Mouse (Mus musculus) hindbrain, embryonic 10.5 days (tissue): Measurements from ENCODE around the gene Tgm2. TPM values are rescaled to one million over a fixed set of nuclear protein-coding genes. Genes with fewer than 3 reads are reported as not detected.
A peak's percentile ranks its signal among the peaks of the same experiment; 100 is the strongest.

Experiments used
- DNase-seq: peaks from one replicate; pipeline ENCODE4 v3.0.0-alpha.2; 2017; ENCODE audit warnings: low spot score
- H3K27ac ChIP-seq: fragments of 300-500 bp; sonication (generic); 2 replicates; pipeline ENCODE4 v1.5.1; 2016; ENCODE audit warnings: mild to moderate bottlenecking, moderate library complexity
- H3K27me3 ChIP-seq: fragments of 300-500 bp; sonication (generic); 2 replicates; pipeline ENCODE4 v1.6.1; 2016; ENCODE audit warnings: mild to moderate bottlenecking; ENCODE audit not compliant: poor library complexity, insufficient read depth, severe bottlenecking
- H3K36me3 ChIP-seq: fragments of 300-500 bp; sonication (generic); 2 replicates; pipeline ENCODE4 v1.6.1; 2016; ENCODE audit warnings: mild to moderate bottlenecking, moderate library complexity
- H3K4me1 ChIP-seq: fragments of 300-500 bp; sonication (generic); replicated peaks from 2 replicates; pipeline ENCODE4 v1.6.1; 2016; ENCODE audit warnings: mild to moderate bottlenecking
- H3K4me3 ChIP-seq: fragments of 300-500 bp; sonication (generic); 2 replicates; pipeline ENCODE4 v1.5.1; 2016; ENCODE audit warnings: mild to moderate bottlenecking, moderate library complexity
- H3K9me3 ChIP-seq: fragments of 300-500 bp; sonication (generic); 2 replicates; pipeline ENCODE4 v1.6.1; 2016; ENCODE audit warnings: mild to moderate bottlenecking, moderate library complexity
- WGBS: fragments of 180-500 bp; shearing (Covaris S2); methylation state at CpG from one replicate; pipeline ENCODE4 v1.1.7; 2016; 5-methylcytosine and 5-hydroxymethylcytosine counted together
- polyA plus RNA-seq: library from polyadenylated mRNA; unstranded; fragments of >200 nt; fragmentation: Nextera tagmentation; extraction: Ambion mirVana; gene quantifications from 2 replicates; pipeline ENCODE4 v1.2.1, GENCODE M21; 2016

The Tgm2 gene
- polyA plus RNA-seq, 1 experiment from 2014 or later = 7.5 TPM

GRCm38 (mm10) chr2:158133050-158133449, 13.2 kb downstream of the Tgm2 start:
- H3K4me3 ChIP-seq = no peak overlapping the region
- no peak for DNase-seq
- 0 out of 2 replicates have a peak, but pooled peaks cover 3% of the 10 kb centered on the region for H3K27me3 ChIP-seq
- WGBS = 76% methylated on average over 6 of the region's 6 CpGs
- H3K4me1 ChIP-seq = peaks cover 51% of the 10 kb centered on the region
- peak overlapping the region; percentile 6; the same call in 1 of the 2 replicates for H3K27ac ChIP-seq
- H3K36me3 ChIP-seq = no peaks in the 10 kb centered on the region
- H3K9me3 ChIP-seq = no peaks in the 10 kb centered on the region

GRCm38 (mm10) chr2:158132320-158132719, 13.9 kb downstream of the Tgm2 start:
- Histone ChIP-seq H3K27ac (peak overlapping the region; percentile 45; the same call in 1 of the 2 replicates), H3K36me3 (no peaks in the 10 kb centered on the region), H3K9me3 (no peaks in the 10 kb centered on the region), H3K27me3 (0 out of 2 replicates have a peak, but pooled peaks cover 3% of the 10 kb centered on the region), H3K4me3 (no peak overlapping the region), H3K4me1 (peaks cover 51% of the 10 kb centered on the region)
- WGBS = 89% methylated on average over 10 of the region's 10 CpGs
- no peak for DNase-seq

- Histone ChIP-seq H3K9me3 (no peaks in the 10 kb centered on the region), H3K27me3 (0 out of 2 replicates have a peak, but pooled peaks cover 3% of the 10 kb centered on the region), H3K4me3 (no peak overlapping the region), H3K36me3 (no peaks in the 10 kb centered on the region), H3K4me1 (peaks cover 47% of the 10 kb centered on the region), H3K27ac (peak overlapping the region; percentile 73)
- DNase-seq = no peak
- 90% methylated on average over 13 of the region's 13 CpGs for WGBS
Measured at GRCm38 (mm10) chr2:158131197-158131835, 14.9 kb downstream of the Tgm2 start.

GRCm38 (mm10) chr2:158130391-158130986, 15.7 kb downstream of the Tgm2 start:
- no peak overlapping the region for H3K4me3 ChIP-seq
- 0 out of 2 replicates have a peak, but pooled peaks cover 3% of the 10 kb centered on the region for H3K27me3 ChIP-seq
- no peaks in the 10 kb centered on the region; the same call in 1 of the 2 replicates for H3K9me3 ChIP-seq
- peak; percentile 76 for DNase-seq
- H3K36me3 ChIP-seq = no peaks in the 10 kb centered on the region
- WGBS = 49% methylated on average over 5 of the region's 5 CpGs
- H3K27ac ChIP-seq = peak overlapping the region; percentile 73
- peaks cover 40% of the 10 kb centered on the region for H3K4me1 ChIP-seq

- peak overlapping the region; percentile 73 for H3K27ac ChIP-seq
- no peaks in the 10 kb centered on the region for H3K27me3 ChIP-seq
Measured at GRCm38 (mm10) chr2:158129291-158130002, 16.8 kb downstream of the Tgm2 start.

GRCm38 (mm10) chr2:158128461-158129130, 17.6 kb downstream of the Tgm2 start:
- H3K27ac ChIP-seq = peak overlapping the region; percentile 73
- 84% methylated on average over 8 of the region's 8 CpGs for WGBS

More at GRCm38 (mm10) chr2:158129291-158130002, 16.8 kb downstream of the Tgm2 start:
- 90% methylated on average over 16 of the region's 16 CpGs for WGBS
- no peak overlapping the region for H3K4me3 ChIP-seq
- H3K4me1 ChIP-seq = peaks cover 37% of the 10 kb centered on the region
- DNase-seq = no peak
- H3K36me3 ChIP-seq = no peaks in the 10 kb centered on the region
- no peaks in the 10 kb centered on the region; the same call in 1 of the 2 replicates for H3K9me3 ChIP-seq

GRCm38 (mm10) chr2:158127872-158128271, 18.4 kb downstream of the Tgm2 start:
- 87% methylated on average over 7 of the region's 7 CpGs for WGBS
- H3K36me3 ChIP-seq = no peaks in the 10 kb centered on the region
- no peak overlapping the region for H3K27ac ChIP-seq

More at GRCm38 (mm10) chr2:158128461-158129130, 17.6 kb downstream of the Tgm2 start:
- no peaks in the 10 kb centered on the region for H3K36me3 ChIP-seq
- no peaks in the 10 kb centered on the region; the same call in 1 of the 2 replicates for H3K9me3 ChIP-seq
- no peak overlapping the region for H3K4me3 ChIP-seq
- no peak for DNase-seq
- H3K27me3 ChIP-seq = no peaks in the 10 kb centered on the region
- peaks cover 37% of the 10 kb centered on the region for H3K4me1 ChIP-seq

GRCm38 (mm10) chr2:158127245-158127644, 19.0 kb downstream of the Tgm2 start:
- Histone ChIP-seq H3K4me3 (no peak overlapping the region), H3K4me1 (peaks cover 40% of the 10 kb centered on the region), H3K36me3 (no peaks in the 10 kb centered on the region), H3K27me3 (no peaks in the 10 kb centered on the region), H3K9me3 (no peaks in the 10 kb centered on the region; the same call in 1 of the 2 replicates), H3K27ac (no peak overlapping the region)
- DNase-seq = no peak
- 91% methylated on average over 6 of the region's 6 CpGs for WGBS

More at GRCm38 (mm10) chr2:158127872-158128271, 18.4 kb downstream of the Tgm2 start:
- DNase-seq = no peak
- peaks cover 38% of the 10 kb centered on the region for H3K4me1 ChIP-seq
- H3K9me3 ChIP-seq = no peaks in the 10 kb centered on the region; the same call in 1 of the 2 replicates
- H3K4me3 ChIP-seq = no peak overlapping the region
- no peaks in the 10 kb centered on the region for H3K27me3 ChIP-seq

GRCm38 (mm10) chr2:158122814-158123213, 23.4 kb downstream of the Tgm2 start:
- DNase-seq = no peak
- WGBS = 89% methylated on average over 6 of the region's 6 CpGs
- Histone ChIP-seq H3K36me3 (no peaks in the 10 kb centered on the region), H3K27ac (0 out of 2 replicates have a peak overlapping the region, but pooled peaks have one; percentile 9), H3K4me3 (no peak overlapping the region), H3K27me3 (no peaks in the 10 kb centered on the region), H3K4me1 (peaks cover 17% of the 10 kb centered on the region), H3K9me3 (no peaks in the 10 kb centered on the region; the same call in 1 of the 2 replicates)

- H3K4me3 ChIP-seq = no peak overlapping the region
- DNase-seq = no peak
- 78% methylated on average over 12 of the region's 12 CpGs for whole genome bisulfite sequencing
- H3K9me3 ChIP-seq = no peaks in the 10 kb centered on the region; the same call in 1 of the 2 replicates
- H3K27ac ChIP-seq = peak overlapping the region; percentile 62
- no peaks in the 10 kb centered on the region for H3K36me3 ChIP-seq
- H3K4me1 ChIP-seq = peaks cover 17% of the 10 kb centered on the region
- H3K27me3 ChIP-seq = no peaks in the 10 kb centered on the region
Measured at GRCm38 (mm10) chr2:158121645-158122326, 24.4 kb downstream of the Tgm2 start.

- H3K27ac ChIP-seq = no peak overlapping the region
- 92% methylated on average over 3 of the region's 3 CpGs for WGBS
- H3K4me1 ChIP-seq = peaks cover 22% of the 10 kb centered on the region
- H3K4me3 ChIP-seq = no peak overlapping the region
- DNase-seq = no peak
- H3K36me3 ChIP-seq = no peaks in the 10 kb centered on the region
- H3K27me3 ChIP-seq = no peaks in the 10 kb centered on the region
- no peaks in the 10 kb centered on the region; the same call in 1 of the 2 replicates for H3K9me3 ChIP-seq
Measured at GRCm38 (mm10) chr2:158120868-158121267, 25.4 kb downstream of the Tgm2 start.

- Histone ChIP-seq H3K4me1 (peaks cover 22% of the 10 kb centered on the region), H3K36me3 (no peaks in the 10 kb centered on the region), H3K9me3 (no peaks in the 10 kb centered on the region), H3K27ac (no peak overlapping the region), H3K4me3 (no peak overlapping the region), H3K27me3 (no peaks in the 10 kb centered on the region)
- whole genome bisulfite sequencing = 87% methylated on average over 8 of the region's 8 CpGs
- no peak for DNase-seq
Measured at GRCm38 (mm10) chr2:158120211-158120610, 26.0 kb downstream of the Tgm2 start.
